Mouse (Mus musculus) MEL (cell line): Measurements from ENCODE around the gene Ntn4. TPM values are rescaled to one million over a fixed set of nuclear protein-coding genes. Genes with fewer than 3 reads are reported as not detected.

ENCODE experiments used
- DNase-seq: peaks from one replicate; pipeline ENCODE4 v3.0.0; 2011; ENCODE audit warnings: low read depth, low spot score
- H3K27ac ChIP-seq: 2 replicates; pipeline ENCODE4 v1.5.1; 2012; ENCODE audit warnings: low read depth, mild to moderate bottlenecking, control low read depth, low read length, moderate library complexity; ENCODE audit not compliant: control insufficient read depth
- H3K27me3 ChIP-seq, 2 experiments: fragments of 150-350 bp in 1 of 2; sonication (generic) in 1 of 2; 2 replicates each; pipeline ENCODE4 v1.6.1; 2012; ENCODE audit warnings: low read length in 2 of 2, mild to moderate bottlenecking in 2 of 2, improper control_type of control experiment in 1 of 2, moderate library complexity in 1 of 2; ENCODE audit not compliant: insufficient read depth in 2 of 2, control insufficient read depth in 1 of 2
- H3K36me3 ChIP-seq, 2 experiments: 2 replicates each; pipeline ENCODE4 v1.6.1; 2012 to 2014; ENCODE audit warnings: low read length in 2 of 2, improper control_type of control experiment in 1 of 2, inconsistent platforms in 1 of 2, mild to moderate bottlenecking in 1 of 2; ENCODE audit not compliant: insufficient read depth in 2 of 2, control insufficient read depth in 1 of 2
- H3K4me1 ChIP-seq, 2 experiments: fragments of 150-350 bp in 1 of 2; sonication (generic) in 1 of 2; 2 replicates each; pipeline ENCODE4 v1.6.1; 2012; ENCODE audit warnings: low read length in 2 of 2, improper control_type of control experiment in 1 of 2, mild to moderate bottlenecking in 1 of 2; ENCODE audit not compliant: insufficient read depth in 2 of 2, control insufficient read depth in 1 of 2
- H3K4me3 ChIP-seq, 2 experiments: fragments of 150-350 bp in 1 of 2; sonication (generic) in 1 of 2; 2 replicates each; pipeline ENCODE4 v1.5.1; 2012; ENCODE audit warnings: low read depth in 2 of 2, low read length in 2 of 2, mild to moderate bottlenecking in 2 of 2, moderate library complexity in 2 of 2, control low read depth in 1 of 2, improper control_type of control experiment in 1 of 2; ENCODE audit not compliant: control insufficient read depth in 1 of 2, insufficient read depth in 1 of 2
- H3K79me2 ChIP-seq: 2 replicates; pipeline ENCODE4 v1.6.1; 2012; ENCODE audit warnings: mild to moderate bottlenecking, low read length, moderate library complexity; ENCODE audit not compliant: control insufficient read depth, poor library complexity, insufficient read depth
- H3K9ac ChIP-seq: 2 replicates; pipeline ENCODE4 v1.6.1; 2012; ENCODE audit warnings: low read depth, mild to moderate bottlenecking, control low read depth, low read length, moderate library complexity; ENCODE audit not compliant: control insufficient read depth, poor library complexity, severe bottlenecking
- H3K9me3 ChIP-seq: fragments of 150-350 bp; sonication (generic); replicated peaks from 2 replicates; pipeline ENCODE4 v1.6.1; 2012; ENCODE audit warnings: mild to moderate bottlenecking, low read length, improper control_type of control experiment, moderate library complexity; ENCODE audit not compliant: insufficient read depth
- CTCF ChIP-seq, 3 experiments: IDR thresholded peaks in 2 of 3; conservative IDR thresholded peaks in 1 of 3; 2 replicates each; pipeline ENCODE4 v1.5.1; 2011 to 2012; ENCODE audit warnings: low read length in 3 of 3, low read depth in 2 of 3, mild to moderate bottlenecking in 2 of 3, improper control_type of control experiment in 1 of 3, inconsistent platforms in 1 of 3, mixed read lengths in 1 of 3, moderate library complexity in 1 of 3; ENCODE audit not compliant: control insufficient read depth in 1 of 3, insufficient read depth in 1 of 3, poor library complexity in 1 of 3, severe bottlenecking in 1 of 3
- GABPA ChIP-seq: IDR thresholded peaks from 2 replicates; pipeline ENCODE4 v1.6.1; 2012; ENCODE audit warnings: low read depth, mild to moderate bottlenecking, inconsistent platforms, low read length, improper control_type of control experiment, moderate library complexity
- JUND ChIP-seq: IDR thresholded peaks from 2 replicates; pipeline ENCODE4 v1.6.1; 2011; ENCODE audit warnings: low read depth, mild to moderate bottlenecking, improper control_type of control experiment, low read length
- MAX ChIP-seq: IDR thresholded peaks from 2 replicates; pipeline ENCODE4 v1.6.1; 2011; ENCODE audit warnings: low read length, improper control_type of control experiment
- MXI1 ChIP-seq: IDR thresholded peaks from 2 replicates; pipeline ENCODE4 v1.6.1; 2011; ENCODE audit warnings: mild to moderate bottlenecking, low read depth, low read length, improper control_type of control experiment
- RAD21 ChIP-seq: IDR thresholded peaks from 2 replicates; pipeline ENCODE4 v1.6.1; 2011; ENCODE audit warnings: mild to moderate bottlenecking, low read depth, low read length, improper control_type of control experiment
- RCOR1 ChIP-seq: IDR thresholded peaks from 2 replicates; pipeline ENCODE4 v1.6.1; 2012; ENCODE audit warnings: low read depth, mild to moderate bottlenecking, inconsistent platforms, low read length, improper control_type of control experiment
- SMC3 ChIP-seq: IDR thresholded peaks from 2 replicates; pipeline ENCODE4 v1.6.1; 2011; ENCODE audit warnings: low read depth, low read length, improper control_type of control experiment
- TBP ChIP-seq: IDR thresholded peaks from 2 replicates; pipeline ENCODE4 v1.8.0; 2011; ENCODE audit warnings: low read depth, low read length, improper control_type of control experiment
- USF1 ChIP-seq: IDR thresholded peaks from 2 replicates; pipeline ENCODE4 v1.6.1; 2014; ENCODE audit warnings: low read depth, mild to moderate bottlenecking, inconsistent platforms, low read length, improper control_type of control experiment, moderate library complexity
- USF2 ChIP-seq, 2 experiments: IDR thresholded peaks; 2 replicates each; pipeline ENCODE4 v1.6.1; 2011 to 2012; ENCODE audit warnings: improper control_type of control experiment in 2 of 2, low read length in 2 of 2, borderline replicate concordance in 1 of 2, inconsistent platforms in 1 of 2, low read depth in 1 of 2, mild to moderate bottlenecking in 1 of 2; ENCODE audit not compliant: insufficient read depth in 1 of 2
- ZNF384 ChIP-seq: IDR thresholded peaks from 2 replicates; pipeline ENCODE4 v1.6.1; 2012; ENCODE audit warnings: low read depth, mild to moderate bottlenecking, inconsistent platforms, low read length, improper control_type of control experiment
- polyA plus RNA-seq, 2 experiments: library from polyadenylated mRNA; stranded (reverse) in 1 of 2; unstranded in 1 of 2; fragments of >175 nt in 1 of 2; fragments of >200 nt in 1 of 2; gene quantifications; 2 replicates each; pipeline versions ENCODE4 v1.2.1 to v1.2.4; 2012; ENCODE audit warnings: low replicate concordance in 2 of 2, low read depth in 1 of 2; ENCODE audit not compliant: insufficient read length in 2 of 2, insufficient read depth in 1 of 2, missing spikeins in 1 of 2
- total RNA-seq: library from RNA; depleted of rRNA; stranded (reverse); fragments of 300-350 nt; gene quantifications from 2 replicates; pipeline ENCODE4 v1.2.3, GENCODE M21; 2012

The Ntn4 gene
- total and polyA plus RNA-seq, 3 experiments = not detected

DNA sequence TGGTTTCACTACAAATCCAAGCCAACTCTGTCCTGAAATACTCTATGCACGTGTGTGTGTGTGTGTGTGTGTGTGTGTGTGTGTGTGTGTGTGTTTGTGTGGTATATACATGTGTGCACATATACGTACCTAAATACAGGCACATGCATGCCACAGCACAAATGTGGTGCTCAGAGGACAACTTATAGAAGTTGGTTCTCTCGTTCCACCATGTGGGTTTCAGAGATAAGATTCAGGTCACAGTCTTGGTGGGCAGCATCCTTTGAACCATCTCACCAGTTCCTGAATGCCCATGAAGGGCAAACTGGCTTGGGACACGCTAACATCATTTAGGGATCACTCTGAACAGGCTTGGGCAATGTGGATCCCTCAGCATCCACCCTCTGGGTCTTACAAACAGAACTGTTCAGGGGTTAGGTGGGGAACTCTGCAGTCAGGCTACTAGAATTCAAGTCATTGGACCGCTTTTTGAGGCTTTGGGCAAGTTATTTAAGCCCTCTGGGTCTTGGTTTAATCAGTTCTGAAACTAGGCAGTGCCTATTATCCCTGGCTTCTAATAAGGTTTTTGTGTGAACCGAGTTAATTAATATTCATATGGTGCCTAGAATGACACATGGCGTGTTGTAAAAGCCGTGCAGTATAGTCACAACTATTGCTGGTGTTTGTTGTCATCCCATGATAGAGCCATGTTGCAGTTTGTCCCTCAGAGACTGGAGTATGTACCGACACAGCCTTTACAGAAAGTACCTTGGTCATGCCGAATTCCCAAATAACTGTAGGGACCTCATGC, 59.4 kb downstream of the Ntn4 start:
- DNase-seq = no peak
- peaks cover 4 to 5% of the 10 kb centered on the region in 2 experiments; a peak in 3 of 4 replicates for H3K27me3 ChIP-seq
- no peak for TF ChIP-seq USF2 (IDR thresholded peaks at IDR 0.05; ENCODE audit: borderline replicate concordance in 1 of 2, insufficient read depth in 1 of 2, low read depth in 1 of 2, low read length in 2 of 2)
- TF ChIP-seq SMC3 = no peak
- TF ChIP-seq GABPA = no peak
- TF ChIP-seq CTCF (IDR thresholded peaks at IDR 0.05 in 2 of 3, conservative IDR thresholded peaks at IDR 0.05 in 1 of 3; ENCODE audit: control insufficient read depth in 1 of 3, insufficient read depth in 1 of 3, low read depth in 2 of 3, low read length in 3 of 3, poor library complexity in 1 of 3, severe bottlenecking in 1 of 3) = no peak
- no peaks in the 10 kb centered on the region for H3K79me2 ChIP-seq
- H3K4me3 ChIP-seq = no peak overlapping the region
- H3K4me1 ChIP-seq = no peaks in the 10 kb centered on the region
- no peaks in the 10 kb centered on the region for H3K36me3 ChIP-seq
- H3K9me3 ChIP-seq = no peaks in the 10 kb centered on the region
- no peak overlapping the region for H3K9ac ChIP-seq
- H3K27ac ChIP-seq = no peak overlapping the region

GRCm38 (mm10) chr10:93700589-93701363, 60.3 kb downstream of the Ntn4 start:
- Histone ChIP-seq H3K27ac (no peak overlapping the region), H3K27me3 (peaks cover 4 to 5% of the 10 kb centered on the region in 2 experiments; a peak in 3 of 4 replicates), H3K9me3 (no peaks in the 10 kb centered on the region), H3K4me3 (no peak overlapping the region), H3K4me1 (no peaks in the 10 kb centered on the region), H3K9ac (no peak overlapping the region), H3K79me2 (no peaks in the 10 kb centered on the region), H3K36me3 (no peaks in the 10 kb centered on the region)
- TF ChIP-seq RCOR1 = no peak
- no peak for TF ChIP-seq MAX
- no peak for TF ChIP-seq TBP
- TF ChIP-seq GABPA = no peak
- no peak for TF ChIP-seq MXI1
- TF ChIP-seq ZNF384 = no peak
- TF ChIP-seq USF1 = no peak
- TF ChIP-seq JUND = no peak
- TF ChIP-seq RAD21 = no peak
- no peak for TF ChIP-seq USF2 (IDR thresholded peaks at IDR 0.05; ENCODE audit: borderline replicate concordance in 1 of 2, insufficient read depth in 1 of 2, low read depth in 1 of 2, low read length in 2 of 2)
- no peak for DNase-seq
